Mouse (Mus musculus): ENCODE data around the gene Rnf150. TPM values are rescaled to one million over a fixed set of nuclear protein-coding genes. Genes with fewer than 3 reads are reported as not detected.

The Rnf150 gene
- polyA plus RNA-seq, 1 experiment from 2014 or later: 0.10 TPM

DNA sequence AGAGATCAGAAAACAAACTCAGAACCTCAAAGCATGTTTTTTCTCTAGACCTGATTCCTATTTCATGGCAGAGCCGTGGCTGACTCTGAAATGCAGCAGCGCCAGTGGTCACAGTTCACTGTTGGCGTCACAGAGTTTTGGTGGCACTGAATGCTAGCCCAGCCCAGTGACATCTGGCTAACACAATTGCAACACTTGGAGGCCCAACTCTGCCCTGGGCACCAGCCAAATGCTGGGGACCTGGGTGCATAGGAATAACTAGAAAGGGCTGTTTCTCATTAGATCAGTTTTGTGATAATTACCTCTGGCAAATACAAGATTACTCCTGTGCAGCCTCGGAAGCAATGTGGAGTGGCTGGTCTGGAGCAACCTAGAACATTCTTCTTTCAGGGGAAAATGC, 31.9 kb downstream of the Rnf150 start:
- DNase-seq (no peak), ATAC-seq (ENCODE audit: low read depth) (no peak)
- Histone ChIP-seq H3K27me3 (no peaks in the 10 kb centered on the region), H3K27ac (no peak overlapping the region), H3K4me2 (no peak overlapping the region), H3K36me3 (no peaks in the 10 kb centered on the region), H3K4me1 (replicated peaks) (no peaks in the 10 kb centered on the region), H3K9ac (no peak overlapping the region), H3K4me3 (replicated peaks) (no peak overlapping the region), H3K9me3 (replicated peaks) (no peaks in the 10 kb centered on the region)
- WGBS (ENCODE audit: insufficient replicate concordance): 72% methylated on average over 4 of the region's 4 CpGs

DNA sequence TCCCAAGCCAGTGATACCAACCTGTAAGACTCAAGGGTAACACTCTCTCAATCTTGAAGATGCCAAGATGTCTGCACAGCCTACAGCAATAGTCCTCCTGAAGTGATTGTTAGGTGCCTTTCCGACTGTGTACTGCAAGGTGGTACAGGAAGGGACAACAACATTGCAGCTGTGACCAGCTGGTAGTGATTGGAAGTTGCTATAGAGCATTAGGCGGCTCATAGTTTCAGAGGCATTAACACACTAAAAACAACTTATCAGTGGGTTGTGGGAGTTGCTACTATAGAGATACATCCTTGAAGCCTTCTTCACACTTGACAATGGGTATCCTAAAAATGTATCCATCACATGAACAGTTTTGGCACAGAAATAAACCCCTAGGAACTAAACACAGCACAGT, 33.6 kb downstream of the Rnf150 start:
- no peaks in the 10 kb centered on the region for H3K36me3 ChIP-seq
- WGBS (ENCODE audit: insufficient replicate concordance): 69% methylated on average over 2 of the region's 2 CpGs
- H3K9me3 ChIP-seq (replicated peaks): no peaks in the 10 kb centered on the region
- ATAC-seq (ENCODE audit: low read depth) (no peak), DNase-seq (no peak)
- H3K27ac ChIP-seq: no peak overlapping the region
- H3K4me3 ChIP-seq (replicated peaks): no peak overlapping the region
- no peaks in the 10 kb centered on the region for H3K27me3 ChIP-seq
- no peak overlapping the region for H3K4me2 ChIP-seq
- no peaks in the 10 kb centered on the region for H3K4me1 ChIP-seq (replicated peaks)
- H3K9ac ChIP-seq: no peak overlapping the region

- ATAC-seq (ENCODE audit: low read depth): no peak
- no peak overlapping the region for H3K9ac ChIP-seq
- H3K9me3 ChIP-seq (replicated peaks): no peaks in the 10 kb centered on the region
- DNase-seq: no peak
- WGBS (ENCODE audit: insufficient replicate concordance): 73% methylated on average over 3 of the region's 3 CpGs
- no peaks in the 10 kb centered on the region for H3K36me3 ChIP-seq
- no peak overlapping the region for H3K4me2 ChIP-seq
- H3K4me3 ChIP-seq (replicated peaks): no peak overlapping the region
- no peaks in the 10 kb centered on the region for H3K27me3 ChIP-seq
- H3K27ac ChIP-seq: no peak overlapping the region
- H3K4me1 ChIP-seq (replicated peaks): no peaks in the 10 kb centered on the region
Observed at GRCm38 (mm10) chr8:82897628-82898458, 34.7 kb downstream of the Rnf150 start.

GRCm38 (mm10) chr8:82898459-82898841, 35.3 kb downstream of the Rnf150 start:
- no peak overlapping the region for H3K4me3 ChIP-seq (replicated peaks)
- H3K9me3 ChIP-seq (replicated peaks): no peaks in the 10 kb centered on the region
- no peak for ATAC-seq (ENCODE audit: low read depth)
- WGBS (ENCODE audit: insufficient replicate concordance): 66% methylated on average over 8 of the region's 8 CpGs
- no peaks in the 10 kb centered on the region for H3K36me3 ChIP-seq
- no peak overlapping the region for H3K4me2 ChIP-seq
- H3K27ac ChIP-seq: no peak overlapping the region
- no peaks in the 10 kb centered on the region for H3K4me1 ChIP-seq (replicated peaks)
- H3K9ac ChIP-seq: no peak overlapping the region
- H3K27me3 ChIP-seq: no peaks in the 10 kb centered on the region
- no peak for DNase-seq

DNA sequence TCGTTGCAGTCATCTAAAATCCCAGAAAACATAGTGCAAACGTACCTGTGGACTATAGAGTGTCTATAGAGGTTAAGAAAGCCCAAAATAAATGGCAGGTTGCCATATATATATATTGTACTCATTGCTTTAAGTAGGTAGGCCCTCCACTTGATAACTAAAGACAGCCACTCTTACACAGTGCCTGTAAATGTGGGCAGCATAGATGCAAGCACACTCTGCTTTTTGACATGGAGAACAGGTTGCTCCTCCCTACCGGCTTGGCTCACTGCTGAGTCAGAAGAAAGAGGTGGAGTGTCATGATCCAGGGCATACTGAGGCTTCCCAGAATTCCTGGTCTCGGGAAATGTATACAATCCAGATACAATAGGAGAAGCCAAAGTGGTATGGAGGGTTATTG, 37.8 kb downstream of the Rnf150 start:
- no peaks in the 10 kb centered on the region for H3K27me3 ChIP-seq
- no peak for ATAC-seq (ENCODE audit: low read depth)
- no peaks in the 10 kb centered on the region for H3K9me3 ChIP-seq (replicated peaks)
- no peaks in the 10 kb centered on the region for H3K4me1 ChIP-seq (replicated peaks)
- H3K27ac ChIP-seq: no peak overlapping the region
- H3K9ac ChIP-seq: no peak overlapping the region
- WGBS (ENCODE audit: insufficient replicate concordance): 59% methylated on average over 4 of the region's 4 CpGs
- H3K4me3 ChIP-seq (replicated peaks): no peak overlapping the region
- no peak overlapping the region for H3K4me2 ChIP-seq
- no peaks in the 10 kb centered on the region for H3K36me3 ChIP-seq
- DNase-seq: no peak

DNA sequence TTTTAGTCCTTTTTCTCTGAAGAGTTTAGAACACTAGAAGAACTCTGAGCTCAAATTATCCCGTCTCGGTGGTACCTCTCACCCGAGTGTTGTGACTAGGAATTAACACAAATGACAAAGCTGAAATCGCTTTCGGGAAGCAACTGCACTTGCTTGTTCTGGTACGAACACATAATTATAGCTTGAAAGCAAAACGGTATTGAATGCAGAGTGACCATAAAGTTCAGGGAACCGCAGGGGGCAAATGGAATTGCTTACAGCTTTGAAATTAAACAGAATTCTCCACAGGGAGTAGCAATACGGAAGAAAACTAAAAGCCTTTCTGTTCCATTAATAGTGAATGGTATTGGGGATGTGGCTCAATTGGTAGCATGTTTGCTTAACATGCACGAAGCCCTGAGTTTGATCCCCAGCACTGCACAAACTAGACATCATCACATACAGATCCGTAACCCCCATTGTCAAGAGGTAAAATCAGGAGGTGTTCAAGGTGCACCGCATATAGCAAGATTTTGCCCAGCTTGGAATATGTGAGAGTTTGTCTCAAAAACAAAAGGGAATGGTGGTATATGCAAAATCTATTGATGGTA, 38.5 kb downstream of the Rnf150 start:
- 71% methylated on average over 12 of the region's 12 CpGs for whole genome bisulfite sequencing (ENCODE audit: insufficient replicate concordance)
- no peak for DNase-seq
- no peak for ATAC-seq (ENCODE audit: low read depth)
- H3K36me3 ChIP-seq: no peaks in the 10 kb centered on the region
- H3K4me1 ChIP-seq (replicated peaks): no peaks in the 10 kb centered on the region
- no peak overlapping the region for H3K9ac ChIP-seq
- no peak overlapping the region for H3K4me2 ChIP-seq
- H3K9me3 ChIP-seq (replicated peaks): no peaks in the 10 kb centered on the region
- no peaks in the 10 kb centered on the region for H3K27me3 ChIP-seq
- no peak overlapping the region for H3K4me3 ChIP-seq (replicated peaks)
- no peak overlapping the region for H3K27ac ChIP-seq

DNA sequence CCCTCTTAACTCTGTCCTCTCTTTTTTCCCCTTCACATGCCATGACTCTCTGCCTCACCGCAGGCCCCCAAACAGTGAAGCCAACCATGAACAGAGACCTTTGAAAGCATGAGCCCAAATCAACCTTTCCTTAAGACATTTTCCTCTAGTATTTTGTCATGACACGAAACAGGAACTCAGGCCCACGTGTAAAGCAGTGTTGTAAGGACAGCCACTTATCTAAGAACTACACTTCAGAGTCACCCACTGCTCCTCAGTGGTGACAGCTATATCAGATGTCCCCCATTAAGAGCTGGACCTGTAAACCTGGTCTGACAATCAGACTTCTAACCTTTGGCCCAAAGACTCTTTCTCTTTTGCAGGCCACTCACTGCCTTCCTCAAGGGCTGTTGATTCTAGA, 40.3 kb downstream of the Rnf150 start:
- Histone ChIP-seq H3K4me1 (replicated peaks) (no peaks in the 10 kb centered on the region), H3K36me3 (no peaks in the 10 kb centered on the region), H3K27me3 (no peaks in the 10 kb centered on the region), H3K4me3 (replicated peaks) (no peak overlapping the region), H3K9ac (no peak overlapping the region), H3K9me3 (replicated peaks) (no peaks in the 10 kb centered on the region), H3K27ac (no peak overlapping the region), H3K4me2 (no peak overlapping the region)
- no peak for DNase-seq
- WGBS (ENCODE audit: insufficient replicate concordance): 34% methylated on average over 3 of the region's 3 CpGs
- ATAC-seq (ENCODE audit: low read depth): no peak

- Histone ChIP-seq H3K4me3 (replicated peaks) (no peak overlapping the region), H3K4me1 (replicated peaks) (no peaks in the 10 kb centered on the region), H3K27ac (no peak overlapping the region), H3K4me2 (no peak overlapping the region), H3K27me3 (no peaks in the 10 kb centered on the region), H3K36me3 (no peaks in the 10 kb centered on the region), H3K9ac (no peak overlapping the region), H3K9me3 (replicated peaks) (no peaks in the 10 kb centered on the region)
- WGBS (ENCODE audit: insufficient replicate concordance): 62% methylated on average over 3 of the region's 3 CpGs
- no peak for DNase-seq
- ATAC-seq (ENCODE audit: low read depth): no peak
Observed at GRCm38 (mm10) chr8:82907271-82907670, 44.1 kb downstream of the Rnf150 start.

DNA sequence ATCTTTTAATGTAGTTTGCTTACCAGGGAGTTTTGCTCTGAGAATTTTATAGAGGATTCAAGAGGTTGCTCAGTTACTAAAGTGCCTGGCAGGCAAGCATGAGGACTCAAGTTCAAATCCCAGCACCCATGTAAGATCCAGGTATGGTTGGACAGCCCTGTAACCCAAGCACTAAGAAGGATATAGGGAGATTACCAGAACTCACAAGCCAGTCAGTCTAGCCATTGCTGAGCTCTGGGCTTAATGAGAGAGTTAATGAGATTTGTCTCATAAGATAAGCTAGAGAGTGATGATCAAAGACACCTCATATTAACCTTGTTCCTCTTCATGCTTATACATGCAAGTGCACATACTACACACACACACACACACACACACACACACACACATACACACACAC, 48.3 kb downstream of the Rnf150 start:
- H3K27ac ChIP-seq: no peak overlapping the region
- H3K27me3 ChIP-seq: no peaks in the 10 kb centered on the region
- no peaks in the 10 kb centered on the region for H3K36me3 ChIP-seq
- H3K4me3 ChIP-seq (replicated peaks): no peak overlapping the region
- ATAC-seq (ENCODE audit: low read depth) (no peak), DNase-seq (no peak)
- no peak overlapping the region for H3K9ac ChIP-seq
- H3K4me2 ChIP-seq: no peak overlapping the region
- H3K4me1 ChIP-seq (replicated peaks): no peaks in the 10 kb centered on the region
- no peaks in the 10 kb centered on the region for H3K9me3 ChIP-seq (replicated peaks)

DNA sequence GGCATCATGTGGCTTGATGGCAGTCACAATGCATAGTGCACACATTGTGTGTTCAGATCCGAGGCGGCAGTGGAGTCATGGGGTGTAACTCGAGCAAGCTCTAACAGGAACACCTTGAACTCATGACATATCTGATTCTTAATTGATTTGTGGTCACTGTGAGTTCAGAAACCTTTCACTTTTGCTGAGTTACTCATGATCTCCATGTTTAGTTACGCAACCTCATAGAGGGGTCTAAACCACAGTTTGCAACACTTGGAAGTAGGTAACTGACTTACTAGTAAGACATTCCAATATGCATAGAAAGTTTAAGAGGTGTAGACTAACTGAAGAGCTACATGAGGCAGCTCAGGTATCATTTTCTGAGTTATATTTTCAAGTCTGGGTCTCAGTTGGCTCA, 49.1 kb downstream of the Rnf150 start:
- Histone ChIP-seq H3K9ac (no peak overlapping the region), H3K4me2 (no peak overlapping the region), H3K36me3 (no peaks in the 10 kb centered on the region), H3K4me1 (replicated peaks) (0 out of 2 replicates have a peak, but pooled peaks cover 3% of the 10 kb centered on the region), H3K9me3 (replicated peaks) (no peaks in the 10 kb centered on the region), H3K27me3 (no peaks in the 10 kb centered on the region), H3K4me3 (replicated peaks) (no peak overlapping the region), H3K27ac (no peak overlapping the region)
- ATAC-seq (ENCODE audit: low read depth) (no peak), DNase-seq (no peak)
- WGBS (ENCODE audit: insufficient replicate concordance): 56% methylated on average over 4 of the region's 4 CpGs

- DNase-seq: no peak
- H3K4me2 ChIP-seq: no peak overlapping the region
- H3K4me3 ChIP-seq (replicated peaks): no peak overlapping the region
- H3K36me3 ChIP-seq: no peaks in the 10 kb centered on the region
- 70% methylated on average over 3 of the region's 3 CpGs for WGBS (ENCODE audit: insufficient replicate concordance)
- H3K9me3 ChIP-seq (replicated peaks): no peaks in the 10 kb centered on the region
- peaks cover 8% of the 10 kb centered on the region; the same call in 1 of the 2 replicates for H3K4me1 ChIP-seq (replicated peaks)
- no peak overlapping the region for H3K9ac ChIP-seq
- ATAC-seq (ENCODE audit: low read depth): no peak
- no peak overlapping the region for H3K27ac ChIP-seq
- H3K27me3 ChIP-seq: no peaks in the 10 kb centered on the region
Observed at GRCm38 (mm10) chr8:82914543-82914942, 51.4 kb downstream of the Rnf150 start.

All from liver, embryonic 13.5 days (tissue).